Mouse (Mus musculus): Measurements from ENCODE around the gene Fkbp5. TPM values are rescaled to one million over a fixed set of nuclear protein-coding genes. Genes with fewer than 3 reads are reported as not detected.

Gene Fkbp5
- polyA plus RNA-seq, 1 experiment from 2014 or later = 32.8 TPM

- Histone ChIP-seq H3K27me3 (no peaks in the 10 kb centered on the region), H3K36me3 (no peaks in the 10 kb centered on the region), H3K27ac (replicated peaks) (no peak overlapping the region), H3K9me3 (no peaks in the 10 kb centered on the region), H3K4me1 (peaks cover 29% of the 10 kb centered on the region), H3K9ac (replicated peaks) (peak overlapping the region; percentile 79; the same call in 1 of the 2 replicates), H3K4me3 (peak overlapping the region; percentile 72), H3K4me2 (replicated peaks) (peak overlapping the region; percentile 71)
- 31% methylated on average over 6 of the region's 6 CpGs for WGBS
- no peak for ATAC-seq (replicated peaks)
Observed at GRCm38 (mm10) chr17:28521920-28522319, 4.6 kb upstream of the Fkbp5 start.

GRCm38 (mm10) chr17:28521071-28521726 lies 3.9 kb upstream of the Fkbp5 start:
- Histone ChIP-seq H3K4me3 (no peak overlapping the region), H3K9ac (replicated peaks) (no peak overlapping the region), H3K4me2 (replicated peaks) (no peak overlapping the region), H3K9me3 (no peaks in the 10 kb centered on the region), H3K36me3 (no peaks in the 10 kb centered on the region), H3K27me3 (no peaks in the 10 kb centered on the region), H3K4me1 (peaks cover 29% of the 10 kb centered on the region), H3K27ac (replicated peaks) (no peak overlapping the region)
- ATAC-seq (replicated peaks) = no peak
- 63% methylated on average over 5 of the region's 5 CpGs for WGBS

- H3K27me3 ChIP-seq = no peaks in the 10 kb centered on the region
- no peak overlapping the region for H3K9ac ChIP-seq (replicated peaks)
- H3K4me2 ChIP-seq (replicated peaks) = no peak overlapping the region
- no peak overlapping the region for H3K27ac ChIP-seq (replicated peaks)
- no peaks in the 10 kb centered on the region for H3K9me3 ChIP-seq
- no peak for ATAC-seq (replicated peaks)
- peaks cover 29% of the 10 kb centered on the region for H3K4me1 ChIP-seq
- H3K4me3 ChIP-seq = no peak overlapping the region
- no peaks in the 10 kb centered on the region for H3K36me3 ChIP-seq
- WGBS = 75% methylated on average over 4 of the region's 4 CpGs
Observed at GRCm38 (mm10) chr17:28520561-28520960, 3.2 kb upstream of the Fkbp5 start.

GRCm38 (mm10) chr17:28519827-28520226 lies 2.5 kb upstream of the Fkbp5 start:
- H3K4me3 ChIP-seq = no peak overlapping the region
- 91% methylated on average over 3 of the region's 3 CpGs for WGBS
- ATAC-seq (replicated peaks) = no peak
- 0 out of 2 replicates have a peak, but pooled peaks cover 4% of the 10 kb centered on the region for H3K27me3 ChIP-seq
- peaks cover 29% of the 10 kb centered on the region for H3K4me1 ChIP-seq
- H3K36me3 ChIP-seq = no peaks in the 10 kb centered on the region
- no peak overlapping the region for H3K4me2 ChIP-seq (replicated peaks)
- H3K9me3 ChIP-seq = no peaks in the 10 kb centered on the region
- no peak overlapping the region for H3K9ac ChIP-seq (replicated peaks)
- no peak overlapping the region for H3K27ac ChIP-seq (replicated peaks)

- H3K9ac ChIP-seq (replicated peaks) = peak overlapping the region; percentile 67; the same call in 1 of the 2 replicates
- 19% methylated on average over 8 of the region's 8 CpGs for WGBS
- no peak for ATAC-seq (replicated peaks)
Observed at GRCm38 (mm10) chr17:28518615-28519071, 1.3 kb upstream of the Fkbp5 start.

GRCm38 (mm10) chr17:28517956-28518614 lies 758 bp upstream of the Fkbp5 start:
- WGBS = under 1% methylated on average over 46 of the region's 46 CpGs

More at GRCm38 (mm10) chr17:28518615-28519071, 1.3 kb upstream of the Fkbp5 start:
- 0 out of 2 replicates have a peak, but pooled peaks cover 4% of the 10 kb centered on the region for H3K27me3 ChIP-seq
- no peaks in the 10 kb centered on the region for H3K36me3 ChIP-seq
- no peaks in the 10 kb centered on the region for H3K9me3 ChIP-seq
- H3K27ac ChIP-seq (replicated peaks) = peak overlapping the region; percentile 83
- H3K4me2 ChIP-seq (replicated peaks) = peak overlapping the region; percentile 98
- peak overlapping the region; percentile 56 for H3K4me3 ChIP-seq
- peaks cover 29% of the 10 kb centered on the region for H3K4me1 ChIP-seq

GRCm38 (mm10) chr17:28516881-28517280 lies 446 bp downstream of the Fkbp5 start:
- H3K9me3 ChIP-seq = no peaks in the 10 kb centered on the region
- peaks cover 19% of the 10 kb centered on the region for H3K4me1 ChIP-seq
- no peaks in the 10 kb centered on the region for H3K36me3 ChIP-seq
- 74% methylated on average over 4 of the region's 4 CpGs for WGBS
- 0 out of 2 replicates have a peak, but pooled peaks cover 4% of the 10 kb centered on the region for H3K27me3 ChIP-seq
- no peak overlapping the region for H3K27ac ChIP-seq (replicated peaks)
- H3K4me2 ChIP-seq (replicated peaks) = no peak overlapping the region
- ATAC-seq (replicated peaks) = no peak
- no peak overlapping the region for H3K4me3 ChIP-seq
- H3K9ac ChIP-seq (replicated peaks) = no peak overlapping the region

More at GRCm38 (mm10) chr17:28517956-28518614, 758 bp upstream of the Fkbp5 start:
- Histone ChIP-seq H3K9ac (replicated peaks) (peak overlapping the region; percentile 67), H3K4me2 (replicated peaks) (peak overlapping the region; percentile 98), H3K4me3 (peak overlapping the region; percentile 56), H3K27ac (replicated peaks) (peak overlapping the region; percentile 83), H3K36me3 (no peaks in the 10 kb centered on the region), H3K27me3 (0 out of 2 replicates have a peak, but pooled peaks cover 4% of the 10 kb centered on the region), H3K9me3 (no peaks in the 10 kb centered on the region), H3K4me1 (peaks cover 25% of the 10 kb centered on the region)
- ATAC-seq (replicated peaks) = peak; percentile 57

GRCm38 (mm10) chr17:28515431-28516341 lies 1.6 kb downstream of the Fkbp5 start:
- WGBS = 74% methylated on average over 10 of the region's 10 CpGs
- Histone ChIP-seq H3K4me3 (no peak overlapping the region), H3K4me1 (peaks cover 23% of the 10 kb centered on the region), H3K27me3 (0 out of 2 replicates have a peak, but pooled peaks cover 4% of the 10 kb centered on the region), H3K9ac (replicated peaks) (no peak overlapping the region), H3K4me2 (replicated peaks) (no peak overlapping the region), H3K27ac (replicated peaks) (no peak overlapping the region), H3K36me3 (no peaks in the 10 kb centered on the region), H3K9me3 (no peaks in the 10 kb centered on the region)
- no peak for ATAC-seq (replicated peaks)

- WGBS = 73% methylated on average over 5 of the region's 5 CpGs
- ATAC-seq (replicated peaks) = no peak
Observed at GRCm38 (mm10) chr17:28514555-28514954, 2.8 kb downstream of the Fkbp5 start.

GRCm38 (mm10) chr17:28513844-28514243 lies 3.5 kb downstream of the Fkbp5 start:
- H3K4me3 ChIP-seq = no peak overlapping the region
- H3K36me3 ChIP-seq = no peaks in the 10 kb centered on the region
- H3K9me3 ChIP-seq = no peaks in the 10 kb centered on the region
- 72% methylated on average over 7 of the region's 7 CpGs for WGBS
- no peak overlapping the region for H3K4me2 ChIP-seq (replicated peaks)
- peaks cover 25% of the 10 kb centered on the region for H3K4me1 ChIP-seq
- no peak for ATAC-seq (replicated peaks)
- H3K27me3 ChIP-seq = 0 out of 2 replicates have a peak, but pooled peaks cover 4% of the 10 kb centered on the region
- no peak overlapping the region for H3K27ac ChIP-seq (replicated peaks)
- H3K9ac ChIP-seq (replicated peaks) = no peak overlapping the region

More at GRCm38 (mm10) chr17:28514555-28514954, 2.8 kb downstream of the Fkbp5 start:
- no peak overlapping the region for H3K9ac ChIP-seq (replicated peaks)
- H3K27ac ChIP-seq (replicated peaks) = no peak overlapping the region
- H3K4me1 ChIP-seq = peaks cover 25% of the 10 kb centered on the region
- no peaks in the 10 kb centered on the region for H3K36me3 ChIP-seq
- H3K9me3 ChIP-seq = no peaks in the 10 kb centered on the region
- H3K4me2 ChIP-seq (replicated peaks) = no peak overlapping the region
- no peak overlapping the region for H3K4me3 ChIP-seq
- 0 out of 2 replicates have a peak, but pooled peaks cover 4% of the 10 kb centered on the region for H3K27me3 ChIP-seq

- Histone ChIP-seq H3K9ac (replicated peaks) (no peak overlapping the region), H3K4me3 (no peak overlapping the region), H3K36me3 (no peaks in the 10 kb centered on the region), H3K27me3 (0 out of 2 replicates have a peak, but pooled peaks cover 4% of the 10 kb centered on the region), H3K4me1 (peaks cover 20% of the 10 kb centered on the region), H3K9me3 (no peaks in the 10 kb centered on the region), H3K27ac (replicated peaks) (no peak overlapping the region), H3K4me2 (replicated peaks) (no peak overlapping the region)
- ATAC-seq (replicated peaks) = no peak
- WGBS = 92% methylated on average over 1 of the region's 1 CpGs
Observed at GRCm38 (mm10) chr17:28513337-28513736, 4.0 kb downstream of the Fkbp5 start.
